Mouse (Mus musculus): ENCODE data around the gene Bmp4. TPM values are rescaled to one million over a fixed set of nuclear protein-coding genes. Genes with fewer than 3 reads are reported as not detected.

Bmp4 gene
- polyA plus RNA-seq, 1 experiment = 0.02 TPM

GRCm38 (mm10) chr14:46344750-46345149 lies 45.7 kb downstream of the Bmp4 start:
- Histone ChIP-seq H3K79me2 (ENCODE audit: control insufficient read depth, insufficient read depth) (no peaks in the 10 kb centered on the region), H3K36me3 (ENCODE audit: control insufficient read depth, insufficient read depth) (no peaks in the 10 kb centered on the region), H3ac (ENCODE audit: control insufficient read depth, insufficient read length) (no peak overlapping the region), H3K4me2 (ENCODE audit: low read depth) (no peak overlapping the region), H3K27me3 (ENCODE audit: control insufficient read depth, insufficient read depth, insufficient read length) (no peaks in the 10 kb centered on the region), H3K4me3 (no peak overlapping the region)
- TF ChIP-seq MYOD1 (IDR thresholded peaks at IDR 0.05; ENCODE audit: control insufficient read depth in 1 of 3, insufficient read length in 2 of 3, low read depth in 2 of 3) (no peak), REST (IDR thresholded peaks at IDR 0.05; ENCODE audit: insufficient read depth, insufficient read length) (no peak), USF1 (IDR thresholded peaks at IDR 0.05; ENCODE audit: low read depth) (no peak), TCF12 (IDR thresholded peaks at IDR 0.05; ENCODE audit: insufficient read depth, poor library complexity, severe bottlenecking) (no peak)

- H3K27me3 ChIP-seq (ENCODE audit: control insufficient read depth, insufficient read depth, insufficient read length) = no peaks in the 10 kb centered on the region
- H3K4me3 ChIP-seq = no peak overlapping the region
- no peak overlapping the region for H3K4me2 ChIP-seq (ENCODE audit: low read depth)
- no peaks in the 10 kb centered on the region for H3K79me2 ChIP-seq (ENCODE audit: control insufficient read depth, insufficient read depth)
- TF ChIP-seq CEBPB (IDR thresholded peaks at IDR 0.05; ENCODE audit: insufficient read depth, poor library complexity, severe bottlenecking) (no peak), REST (IDR thresholded peaks at IDR 0.05; ENCODE audit: insufficient read depth, insufficient read length) (no peak), USF1 (IDR thresholded peaks at IDR 0.05; ENCODE audit: low read depth) (no peak), POLR2AphosphoS2 (IDR thresholded peaks at IDR 0.05; ENCODE audit: insufficient read length, low read depth) (no peak), SRF (IDR thresholded peaks at IDR 0.05; ENCODE audit: control insufficient read depth, insufficient read length, low read depth) (no peak), MYOG (IDR thresholded peaks at IDR 0.05; ENCODE audit: control insufficient read depth in 1 of 3, insufficient read depth in 1 of 3, insufficient read length in 2 of 3, low read depth in 2 of 3) (no peak)
- H3ac ChIP-seq (ENCODE audit: control insufficient read depth, insufficient read length) = no peak overlapping the region
- no peaks in the 10 kb centered on the region for H3K36me3 ChIP-seq (ENCODE audit: control insufficient read depth, insufficient read depth)
Measured at GRCm38 (mm10) chr14:46338801-46339200, 51.7 kb downstream of the Bmp4 start.

Other genes starting within 250 kb of the Bmp4 start
- gene Gm15217, start 11.3 kb downstream of the Bmp4 start, polyA plus RNA-seq (2012; fragmentation: generic; extraction: Trizol) = not detected